Mouse (Mus musculus) frontal cortex, postnatal 10 days (tissue): Measurements from ENCODE around the gene Ncoa7.
"Not testable (repeated sequence)": the region's sequence is repeated elsewhere in the genome, so short reads cannot be mapped to it uniquely, and the experiment has no call there.

Source experiments
- DNase-seq, 2 experiments: peaks; one replicate each; pipeline ENCODE4 v3.0.0; 2022; ENCODE audit warnings: low spot score in 2 of 2, mixed read lengths in 1 of 2

The Ncoa7 gene

GRCm38 (mm10) chr10:30674825-30675224 lies 128.3 kb downstream of the Ncoa7 start:
- no peak for DNase-seq

GRCm38 (mm10) chr10:30666580-30666979 lies 136.5 kb downstream of the Ncoa7 start:
- DNase-seq: no peak

GRCm38 (mm10) chr10:30660564-30661328 lies 142.4 kb downstream of the Ncoa7 start:
- DNase-seq: no peak

GRCm38 (mm10) chr10:30655655-30656054 lies 147.5 kb downstream of the Ncoa7 start:
- no peak for DNase-seq

GRCm38 (mm10) chr10:30647681-30648080 lies 155.4 kb downstream of the Ncoa7 start:
- DNase-seq: no peak

GRCm38 (mm10) chr10:30638216-30638615 lies 164.9 kb downstream of the Ncoa7 start:
- DNase-seq: no peak

GRCm38 (mm10) chr10:30636474-30637154 lies 166.5 kb downstream of the Ncoa7 start:
- not testable (repeated sequence) for DNase-seq

- no peak for DNase-seq
Measured at GRCm38 (mm10) chr10:30632718-30633117, 170.4 kb downstream of the Ncoa7 start.

GRCm38 (mm10) chr10:30629977-30630376 lies 173.1 kb downstream of the Ncoa7 start:
- DNase-seq: no peak

- DNase-seq: no peak
Measured at GRCm38 (mm10) chr10:30629513-30629912, 173.6 kb downstream of the Ncoa7 start, which contains the start of gene Hint3. TSS of gene Hint3 (minus strand) at chr10:30629632.

- DNase-seq: not testable (repeated sequence)
Measured at GRCm38 (mm10) chr10:30628444-30628843, 174.7 kb downstream of the Ncoa7 start.

- DNase-seq: no peak
Measured at GRCm38 (mm10) chr10:30627548-30627947, 175.6 kb downstream of the Ncoa7 start.

- no peak for DNase-seq
Measured at GRCm38 (mm10) chr10:30624161-30625019, 178.7 kb downstream of the Ncoa7 start.

GRCm38 (mm10) chr10:30622928-30623327 lies 180.2 kb downstream of the Ncoa7 start:
- DNase-seq: no peak

- DNase-seq: no peak
Measured at GRCm38 (mm10) chr10:30618918-30619210, 184.3 kb downstream of the Ncoa7 start.

- DNase-seq: peak; percentile 99
Measured at GRCm38 (mm10) chr10:30618091-30618917, 184.8 kb downstream of the Ncoa7 start.

GRCm38 (mm10) chr10:30613039-30613438 lies 190.1 kb downstream of the Ncoa7 start:
- DNase-seq: no peak

GRCm38 (mm10) chr10:30609614-30610013 lies 193.5 kb downstream of the Ncoa7 start:
- no peak for DNase-seq

GRCm38 (mm10) chr10:30608109-30608508 lies 195.0 kb downstream of the Ncoa7 start:
- no peak for DNase-seq

- peak; percentile 84 to 88 for DNase-seq
Measured at GRCm38 (mm10) chr10:30600542-30600966, 202.6 kb downstream of the Ncoa7 start, which contains the start of gene Trmt11. TSS of gene Trmt11 (minus strand) at chr10:30600749.

GRCm38 (mm10) chr10:30600094-30600534 lies 203.0 kb downstream of the Ncoa7 start:
- no peak for DNase-seq
